Mouse (Mus musculus) neural tube, embryonic 14.5 days (tissue): ENCODE measurements around the gene Klk6. TPM values are rescaled to one million over a fixed set of nuclear protein-coding genes. Genes with fewer than 3 reads are reported as not detected.

Experiments used
- ATAC-seq: fragments of 200-750 bp; cut with Nextera tagmentation; 2 replicates; pipeline ENCODE4 v1.8.0; 2017; ENCODE audit warnings: low read depth, mild to moderate bottlenecking, moderate TSS enrichment, moderate library complexity
- H3K27ac ChIP-seq: fragments of 300-500 bp; sonication (generic); 2 replicates; pipeline ENCODE4 v1.5.1; 2014; ENCODE audit warnings: low read depth, mild to moderate bottlenecking, control low read depth, low read length, moderate library complexity, mixed read lengths
- H3K27me3 ChIP-seq: fragments of 300-500 bp; sonication (generic); 2 replicates; pipeline ENCODE4 v1.6.1; 2014; ENCODE audit warnings: low read length; ENCODE audit not compliant: control insufficient read depth, insufficient read depth
- H3K36me3 ChIP-seq: fragments of 300-500 bp; sonication (generic); 2 replicates; pipeline ENCODE4 v1.6.1; 2014; ENCODE audit warnings: low read length, mixed read lengths; ENCODE audit not compliant: control insufficient read depth, insufficient read depth
- H3K4me1 ChIP-seq: fragments of 300-500 bp; sonication (generic); 2 replicates; pipeline ENCODE4 v1.6.1; 2014; ENCODE audit warnings: low read length; ENCODE audit not compliant: control insufficient read depth, insufficient read depth
- H3K4me2 ChIP-seq: fragments of 300-500 bp; sonication (generic); 2 replicates; pipeline ENCODE4 v1.6.1; 2014; ENCODE audit warnings: mild to moderate bottlenecking, low read depth, low read length, control low read depth
- H3K4me3 ChIP-seq: fragments of 300-500 bp; sonication (generic); 2 replicates; pipeline ENCODE4 v1.5.1; 2014; ENCODE audit warnings: low read depth, low read length, control low read depth, mixed read lengths
- H3K9ac ChIP-seq: fragments of 300-500 bp; sonication (generic); replicated peaks from 2 replicates; pipeline ENCODE4 v1.6.1; 2014; ENCODE audit warnings: low read depth, mild to moderate bottlenecking, control low read depth, low read length, mixed read lengths
- H3K9me3 ChIP-seq: fragments of 300-500 bp; sonication (generic); 2 replicates; pipeline ENCODE4 v1.6.1; 2016; ENCODE audit warnings: low read length; ENCODE audit not compliant: control insufficient read depth
- WGBS: fragments of 180-500 bp; shearing (Covaris S2); extraction: QIAGEN DNeasy Blood & Tissue Kit; methylation state at CpG from one replicate; pipeline ENCODE4 v1.1.7; 2014; 5-methylcytosine and 5-hydroxymethylcytosine counted together
- polyA plus RNA-seq: library from polyadenylated mRNA; unstranded; fragments of >200 nt; fragmentation: Nextera tagmentation; extraction: Ambion mirVana; gene quantifications from 2 replicates; pipeline ENCODE4 v1.2.1, GENCODE M21; 2014

Gene Klk6
- polyA plus RNA-seq, 1 experiment from 2014 or later, result not detected

DNA sequence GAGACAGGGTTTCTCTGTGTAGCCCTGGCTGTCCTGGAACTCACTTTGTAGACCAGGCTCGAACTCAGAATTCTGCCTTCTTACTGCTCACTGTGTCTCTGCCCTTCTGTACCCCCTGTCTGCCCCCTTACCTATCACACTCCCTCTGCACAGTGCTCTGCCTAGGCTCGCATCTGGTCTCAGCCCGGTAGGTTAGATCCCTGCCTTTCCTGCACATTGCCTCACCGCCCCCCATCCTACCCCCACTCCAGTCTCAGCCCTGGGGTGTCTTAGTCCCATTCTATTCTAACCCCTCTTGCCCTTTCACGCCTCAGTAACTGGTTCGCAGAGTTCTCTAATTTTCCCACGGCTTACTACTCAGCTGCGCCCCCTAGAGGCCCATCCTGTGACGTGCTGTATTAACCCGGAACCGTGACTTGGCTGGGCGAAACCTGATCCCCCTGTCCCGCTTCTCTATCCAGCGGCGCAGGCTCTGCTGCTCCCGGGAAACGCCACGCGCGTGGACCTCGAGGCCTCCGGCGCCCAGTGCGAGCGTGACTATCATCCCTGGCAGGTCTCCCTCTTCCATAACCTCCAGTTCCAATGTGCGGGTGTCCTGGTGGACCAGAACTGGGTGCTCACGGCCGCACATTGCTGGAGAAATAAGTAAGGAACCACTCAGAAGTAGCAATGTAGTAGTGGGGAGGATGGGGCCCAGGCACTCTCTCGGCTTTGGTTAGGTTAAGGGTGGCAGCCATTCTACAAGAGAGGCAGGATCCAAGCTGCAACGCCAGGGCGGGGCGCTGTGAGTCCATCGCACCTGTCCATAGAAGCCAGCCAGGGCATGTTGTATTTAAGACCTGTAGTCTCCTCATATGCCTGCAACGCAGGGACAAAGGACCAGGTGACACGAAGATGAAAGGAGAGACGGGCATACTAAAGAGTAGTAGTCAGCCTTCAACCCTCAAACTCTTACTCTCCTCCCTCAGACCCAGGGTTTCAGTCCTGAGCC, 41.7 kb upstream of the Klk6 start:
- peak; percentile 75; the same call in 1 of the 2 replicates for ATAC-seq
- no peaks in the 10 kb centered on the region for H3K9me3 ChIP-seq
- H3K9ac ChIP-seq, result peak overlapping the region; percentile 34; the same call in 1 of the 2 replicates
- H3K4me1 ChIP-seq, result 0 out of 2 replicates have a peak, but pooled peaks cover 6% of the 10 kb centered on the region
- H3K4me2 ChIP-seq, result peak overlapping the region; percentile 53
- H3K36me3 ChIP-seq, result no peaks in the 10 kb centered on the region
- H3K4me3 ChIP-seq, result peak overlapping the region; percentile 26
- no peaks in the 10 kb centered on the region for H3K27me3 ChIP-seq
- 12% methylated on average over 36 of the region's 36 CpGs for WGBS
- H3K27ac ChIP-seq, result no peak overlapping the region

DNA sequence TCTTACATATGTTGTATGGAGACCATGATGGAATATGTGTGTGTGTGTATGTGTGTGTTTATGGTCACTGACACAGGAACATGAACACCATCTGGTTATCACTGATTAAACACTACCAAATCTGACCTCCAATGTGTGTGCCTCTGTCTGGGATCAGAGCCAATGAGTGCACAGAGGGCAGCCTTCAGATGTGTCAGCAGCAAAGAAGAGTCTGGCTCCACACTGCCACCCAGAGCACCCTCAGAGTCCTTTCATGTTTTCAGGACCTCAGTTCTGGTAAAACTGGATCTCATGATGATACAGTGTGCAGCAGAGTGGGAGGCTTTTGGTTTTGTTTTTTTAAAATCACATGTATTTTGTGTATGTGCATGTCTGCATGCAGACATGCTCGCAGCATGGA, 39.0 kb upstream of the Klk6 start:
- Histone ChIP-seq H3K9ac (no peak overlapping the region), H3K27ac (no peak overlapping the region), H3K4me1 (0 out of 2 replicates have a peak, but pooled peaks cover 6% of the 10 kb centered on the region), H3K4me2 (no peak overlapping the region), H3K9me3 (no peaks in the 10 kb centered on the region), H3K36me3 (no peaks in the 10 kb centered on the region), H3K27me3 (no peaks in the 10 kb centered on the region), H3K4me3 (no peak overlapping the region)
- ATAC-seq, result no peak
- WGBS, result 81% methylated on average over 1 of the region's 1 CpGs

DNA sequence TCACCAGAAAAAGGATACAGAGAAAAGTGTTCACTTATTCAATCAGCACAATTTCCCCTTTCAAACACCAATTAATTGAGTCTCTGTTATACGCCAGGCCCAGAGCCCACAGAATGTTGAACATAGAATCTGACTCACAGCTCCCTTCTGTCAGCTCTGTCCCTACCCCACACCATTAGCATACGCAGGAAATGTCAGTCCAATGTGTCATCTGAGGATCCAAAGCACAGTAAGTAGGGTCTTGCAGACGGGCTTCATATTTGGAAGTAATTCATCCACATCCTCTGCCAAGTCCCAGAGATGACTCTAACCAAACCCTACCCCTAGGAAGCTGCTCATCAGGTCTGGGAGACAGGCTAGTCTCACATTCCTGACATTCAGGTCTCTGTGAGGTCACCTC, 36.2 kb upstream of the Klk6 start:
- Histone ChIP-seq H3K4me1 (no peaks in the 10 kb centered on the region), H3K27me3 (no peaks in the 10 kb centered on the region), H3K27ac (no peak overlapping the region), H3K9ac (no peak overlapping the region), H3K4me3 (no peak overlapping the region), H3K9me3 (no peaks in the 10 kb centered on the region), H3K4me2 (no peak overlapping the region), H3K36me3 (no peaks in the 10 kb centered on the region)
- 72% methylated on average over 3 of the region's 3 CpGs for WGBS
- no peak for ATAC-seq

DNA sequence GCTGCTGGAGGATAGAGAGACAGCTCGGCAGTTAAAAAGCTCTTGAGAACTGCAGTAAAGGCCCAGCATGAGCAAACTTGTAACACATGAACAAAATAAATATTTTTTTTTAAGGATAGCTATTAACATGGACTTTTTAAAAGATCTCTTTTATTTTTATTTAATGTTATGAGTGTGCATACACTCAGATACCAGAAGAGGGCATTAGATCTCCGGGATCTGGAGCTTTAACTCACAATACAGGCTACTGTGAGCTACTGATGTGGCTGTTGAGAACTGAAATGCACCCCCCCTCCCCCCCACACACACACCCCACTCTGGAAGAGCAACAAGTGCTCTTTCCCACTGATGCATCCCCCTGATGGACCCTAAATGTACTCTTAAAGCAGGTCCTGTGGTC, 35.0 kb upstream of the Klk6 start:
- Histone ChIP-seq H3K27me3 (no peaks in the 10 kb centered on the region), H3K27ac (no peak overlapping the region), H3K4me2 (no peak overlapping the region), H3K36me3 (no peaks in the 10 kb centered on the region), H3K9me3 (no peaks in the 10 kb centered on the region), H3K4me1 (no peaks in the 10 kb centered on the region), H3K4me3 (no peak overlapping the region), H3K9ac (no peak overlapping the region)
- WGBS, result 83% methylated on average over 2 of the region's 2 CpGs
- ATAC-seq, result no peak

DNA sequence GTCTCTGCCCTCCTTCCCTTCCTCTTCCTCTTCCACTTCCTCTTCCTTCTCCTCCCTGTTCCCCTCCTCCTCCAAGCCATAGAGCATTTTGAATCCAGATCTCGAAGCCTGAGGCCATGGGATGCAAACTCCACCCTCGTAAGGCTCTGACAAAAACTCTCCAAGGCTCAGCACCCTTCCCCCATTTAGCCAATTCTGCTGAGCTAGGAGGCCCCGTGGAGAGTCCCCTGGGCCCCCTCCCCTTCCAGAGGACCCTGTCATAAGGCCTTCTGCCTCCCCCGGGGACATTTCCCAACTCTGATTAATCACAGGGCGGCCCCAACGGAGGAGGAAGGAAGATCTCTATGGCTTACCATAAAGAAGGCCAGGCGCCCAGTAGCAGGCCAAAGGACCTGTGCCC, 32.7 kb upstream of the Klk6 start, which contains the start of gene Klk9:
Gene Klk9, plus strand, starts transcription at position 301 of the 400 bp plus-strand sequence.
- Histone ChIP-seq H3K4me3 (no peak within 1 kb of the TSS), H3K4me2 (no peak within 1 kb of the TSS), H3K27ac (no peak within 1 kb of the TSS), H3K36me3 (no peaks in the 10 kb centered on the region), H3K4me1 (peaks cover 2% of the 10 kb centered on the region; the same call in 1 of the 2 replicates), H3K9me3 (no peaks in the 10 kb centered on the region), H3K27me3 (peaks cover 8% of the 10 kb centered on the region; the same call in 1 of the 2 replicates), H3K9ac (no peak within 1 kb of the TSS)
- 73% methylated on average over 7 of the region's 7 CpGs for WGBS
- no peak for ATAC-seq

DNA sequence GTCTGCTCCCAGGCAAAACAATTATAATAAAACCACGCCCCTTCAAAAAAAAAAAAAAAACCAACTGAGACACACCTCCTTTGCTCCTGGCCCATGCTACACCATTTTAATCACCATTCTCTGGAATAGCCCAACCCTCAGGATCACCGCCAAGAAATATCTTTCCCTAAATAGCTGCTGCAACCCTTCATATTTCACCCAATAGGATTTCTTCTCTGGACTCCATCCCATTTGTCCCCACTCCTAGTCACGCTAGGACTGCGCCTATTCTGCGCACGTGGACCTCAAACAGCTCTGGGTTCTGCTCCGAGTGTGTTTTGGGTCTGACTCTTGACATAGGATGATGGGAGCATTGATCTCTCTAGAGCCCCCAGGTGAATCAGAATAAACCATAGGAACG, 27.9 kb upstream of the Klk6 start:
- H3K9me3 ChIP-seq, result no peaks in the 10 kb centered on the region
- peak overlapping the region; percentile 48 for H3K9ac ChIP-seq
- WGBS, result 9% methylated on average over 8 of the region's 8 CpGs
- no peak overlapping the region for H3K27ac ChIP-seq
- peaks cover 23% of the 10 kb centered on the region for H3K27me3 ChIP-seq
- ATAC-seq, result no peak
- peaks cover 4% of the 10 kb centered on the region; the same call in 1 of the 2 replicates for H3K4me1 ChIP-seq
- H3K4me2 ChIP-seq, result peak overlapping the region; percentile 61
- peak overlapping the region; percentile 39 for H3K4me3 ChIP-seq
- no peaks in the 10 kb centered on the region for H3K36me3 ChIP-seq

DNA sequence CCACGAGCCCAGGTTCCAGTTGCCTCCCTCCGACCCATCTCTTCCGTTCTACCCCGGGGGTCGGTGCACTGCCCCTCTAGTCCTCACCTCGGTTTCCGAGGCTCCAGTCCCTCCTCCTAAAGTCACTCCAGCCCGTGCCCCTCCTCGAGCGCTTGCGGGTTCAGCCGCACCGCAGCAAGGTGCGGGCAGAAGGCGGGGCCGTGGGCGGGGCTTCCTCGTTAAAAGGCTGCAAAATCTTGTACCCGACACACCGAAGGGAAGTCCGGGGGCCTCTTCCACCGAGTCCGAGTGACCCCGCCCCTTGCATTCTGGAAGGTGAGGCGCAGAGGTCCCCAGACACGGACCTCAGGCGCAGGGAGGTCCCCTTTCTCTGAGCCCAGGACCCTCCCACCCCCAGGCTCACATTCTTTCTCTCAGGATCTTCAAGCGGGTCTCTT, 26.9 kb upstream of the Klk6 start, which contains the start of gene Klk8:
Gene Klk8, plus strand, starts transcription at position 245 of the 437 bp plus-strand sequence.
- Histone ChIP-seq H3K9ac (peak within 1 kb of the TSS; percentile 48), H3K9me3 (no peaks in the 10 kb centered on the region), H3K27ac (no peak within 1 kb of the TSS), H3K4me2 (peak within 1 kb of the TSS; percentile 61), H3K4me1 (peaks cover 4% of the 10 kb centered on the region; the same call in 1 of the 2 replicates), H3K27me3 (peaks cover 23% of the 10 kb centered on the region), H3K36me3 (no peaks in the 10 kb centered on the region), H3K4me3 (peak within 1 kb of the TSS; percentile 39)
- WGBS, result under 1% methylated on average over 28 of the region's 28 CpGs
- peak; percentile 67 for ATAC-seq

DNA sequence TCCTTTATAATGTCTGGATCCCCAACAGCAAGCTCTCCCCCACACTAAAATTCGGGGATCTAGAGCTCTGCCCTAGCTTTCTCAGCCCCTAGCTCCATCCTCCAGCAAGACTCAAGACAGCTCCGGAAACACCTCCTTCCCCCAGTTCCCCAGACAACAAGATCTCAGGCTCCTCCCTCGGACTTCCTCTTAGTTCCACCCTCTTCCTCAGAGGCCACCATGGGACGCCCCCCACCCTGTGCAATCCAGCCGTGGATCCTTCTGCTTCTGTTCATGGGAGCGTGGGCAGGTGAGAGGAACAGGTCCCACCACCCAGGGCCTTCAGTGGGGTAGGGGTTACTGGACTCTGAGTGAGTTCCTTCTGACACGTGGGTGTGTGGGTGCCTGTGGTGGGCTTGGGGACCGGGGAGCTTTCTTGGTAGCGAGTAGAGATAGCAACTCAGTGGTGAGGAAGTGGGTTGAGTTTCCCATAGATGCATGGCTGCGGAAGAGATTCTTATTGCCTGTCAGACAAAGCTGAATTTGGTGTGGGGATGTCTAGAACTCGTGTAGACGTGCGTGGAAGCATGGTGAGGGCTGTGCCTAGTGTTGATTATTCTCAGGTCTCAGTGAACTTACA, 26.3 kb upstream of the Klk6 start:
- H3K9ac ChIP-seq, result peak overlapping the region; percentile 48; the same call in 1 of the 2 replicates
- H3K4me3 ChIP-seq, result peak overlapping the region; percentile 39
- peaks cover 23% of the 10 kb centered on the region for H3K27me3 ChIP-seq
- 41% methylated on average over 13 of the region's 13 CpGs for WGBS
- H3K4me2 ChIP-seq, result peak overlapping the region; percentile 61
- H3K27ac ChIP-seq, result no peak overlapping the region
- no peaks in the 10 kb centered on the region for H3K36me3 ChIP-seq
- peaks cover 4% of the 10 kb centered on the region; the same call in 1 of the 2 replicates for H3K4me1 ChIP-seq
- no peaks in the 10 kb centered on the region for H3K9me3 ChIP-seq
- peak; percentile 20; the same call in 1 of the 2 replicates for ATAC-seq
